Mouse (Mus musculus): ENCODE data around the gene Ncapd2. TPM values are rescaled to one million over a fixed set of nuclear protein-coding genes. Genes with fewer than 3 reads are reported as not detected.
A peak's percentile ranks its signal among the peaks of the same experiment; 100 is the strongest.

Gene Ncapd2
- polyA plus RNA-seq, 1 experiment from 2014 or later = 90.3 TPM

DNA sequence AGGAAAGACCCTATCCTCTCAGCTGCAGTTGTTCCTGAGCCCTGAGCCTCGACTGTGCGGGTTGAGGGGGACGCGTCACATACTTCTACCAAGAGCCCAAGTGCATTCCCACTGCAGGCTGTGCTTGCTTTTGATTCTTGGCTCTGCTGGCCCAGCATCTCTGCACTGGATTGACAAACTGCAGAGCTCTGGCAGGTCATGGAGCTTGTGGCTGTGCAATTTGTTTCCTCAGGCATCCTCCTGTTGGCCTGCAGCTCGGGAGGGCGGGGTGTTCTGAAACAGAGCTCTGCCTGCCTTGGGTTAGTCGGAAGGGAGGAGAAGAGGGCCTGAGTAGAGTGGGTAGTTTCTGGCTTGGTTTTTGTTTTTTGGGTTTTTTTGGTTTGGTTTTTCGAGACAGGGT lies 49.1 kb downstream of the Ncapd2 start:
- WGBS = 90% methylated on average over 8 of the region's 8 CpGs
- H3K4me3 ChIP-seq (replicated peaks; ENCODE audit: low read length) = no peak overlapping the region
- H3K27ac ChIP-seq (ENCODE audit: low read length) = no peak overlapping the region
- H3K27me3 ChIP-seq (ENCODE audit: control insufficient read depth, insufficient read depth, low read length) = no peaks in the 10 kb centered on the region
- H3K4me2 ChIP-seq (ENCODE audit: low read depth, low read length) = no peak overlapping the region
- H3K36me3 ChIP-seq (ENCODE audit: control insufficient read depth, insufficient read depth, low read length) = peaks cover 35% of the 10 kb centered on the region
- H3K4me1 ChIP-seq (ENCODE audit: control insufficient read depth, insufficient read depth, low read length) = peaks cover 14% of the 10 kb centered on the region
- no peak for ATAC-seq (ENCODE audit: insufficient read depth, low FRiP score)
- no peak overlapping the region for H3K9ac ChIP-seq (ENCODE audit: low read length)
- H3K9me3 ChIP-seq (replicated peaks; ENCODE audit: control insufficient read depth, low read length) = no peaks in the 10 kb centered on the region

DNA sequence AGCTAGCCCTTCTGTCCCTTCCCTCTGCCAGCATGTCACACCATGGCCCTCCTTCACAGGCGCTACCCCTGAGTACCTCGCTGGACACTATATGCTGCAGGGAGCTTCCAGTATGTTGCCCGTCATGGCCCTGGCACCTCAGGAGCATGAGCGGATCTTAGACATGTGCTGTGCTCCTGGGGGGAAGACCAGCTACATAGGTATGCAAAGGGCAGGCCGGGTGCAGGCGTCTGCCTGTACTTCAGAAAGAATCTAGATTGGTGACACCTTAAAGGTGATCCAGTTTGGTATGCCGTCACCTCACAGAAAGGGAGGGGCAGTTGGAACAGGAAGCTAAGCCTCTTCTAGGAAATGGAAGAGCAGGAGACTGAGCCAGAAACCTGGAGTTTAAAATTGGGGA lies 51.8 kb downstream of the Ncapd2 start:
- ATAC-seq (ENCODE audit: insufficient read depth, low FRiP score) = no peak
- H3K36me3 ChIP-seq (ENCODE audit: control insufficient read depth, insufficient read depth, low read length) = peaks cover 48% of the 10 kb centered on the region
- H3K9me3 ChIP-seq (replicated peaks; ENCODE audit: control insufficient read depth, low read length) = no peaks in the 10 kb centered on the region
- no peak overlapping the region for H3K4me3 ChIP-seq (replicated peaks; ENCODE audit: low read length)
- H3K27me3 ChIP-seq (ENCODE audit: control insufficient read depth, insufficient read depth, low read length) = no peaks in the 10 kb centered on the region
- H3K4me2 ChIP-seq (ENCODE audit: low read depth, low read length) = no peak overlapping the region
- H3K27ac ChIP-seq (ENCODE audit: low read length) = no peak overlapping the region
- no peaks in the 10 kb centered on the region for H3K4me1 ChIP-seq (ENCODE audit: control insufficient read depth, insufficient read depth, low read length)
- WGBS = 91% methylated on average over 7 of the region's 7 CpGs
- H3K9ac ChIP-seq (ENCODE audit: low read length) = no peak overlapping the region

DNA sequence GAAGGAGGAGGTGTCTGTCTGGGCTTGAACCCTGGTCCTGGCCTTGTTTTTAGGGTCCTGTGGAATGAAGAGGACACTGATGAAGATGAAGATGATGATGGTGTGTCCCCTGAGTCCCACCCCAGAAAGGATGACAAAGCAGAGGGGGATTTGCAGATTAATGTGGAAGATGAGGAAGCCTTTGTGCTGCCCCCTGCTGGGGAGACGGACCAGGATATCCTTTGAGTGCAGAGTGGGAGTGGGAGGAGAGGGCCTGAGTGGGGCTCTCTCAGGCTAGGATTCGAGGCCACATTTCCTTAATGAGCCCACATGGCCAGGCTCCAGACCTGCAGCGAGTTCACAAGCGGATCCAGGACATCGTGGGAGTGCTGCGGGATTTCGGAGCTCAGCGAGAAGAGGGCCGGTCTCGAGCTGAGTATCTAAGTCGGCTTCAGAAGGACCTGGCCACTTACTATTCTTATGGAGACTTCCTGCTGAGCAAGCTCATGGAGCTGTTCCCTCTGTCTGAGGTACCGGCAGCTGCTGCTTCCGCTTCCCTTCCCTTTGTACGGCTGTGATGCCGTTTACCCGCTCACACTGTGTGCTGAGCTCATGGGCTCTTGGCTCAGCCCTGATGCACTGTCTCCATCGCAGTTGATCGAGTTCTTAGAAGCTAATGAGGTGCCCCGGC lies 54.4 kb downstream of the Ncapd2 start:
- peaks cover 46% of the 10 kb centered on the region for H3K36me3 ChIP-seq (ENCODE audit: control insufficient read depth, insufficient read depth, low read length)
- H3K4me1 ChIP-seq (ENCODE audit: control insufficient read depth, insufficient read depth, low read length) = no peaks in the 10 kb centered on the region
- H3K27ac ChIP-seq (ENCODE audit: low read length) = no peak overlapping the region
- no peak for ATAC-seq (ENCODE audit: insufficient read depth, low FRiP score)
- no peaks in the 10 kb centered on the region for H3K27me3 ChIP-seq (ENCODE audit: control insufficient read depth, insufficient read depth, low read length)
- H3K4me3 ChIP-seq (replicated peaks; ENCODE audit: low read length) = no peak overlapping the region
- WGBS = 86% methylated on average over 19 of the region's 19 CpGs
- H3K9ac ChIP-seq (ENCODE audit: low read length) = no peak overlapping the region
- no peaks in the 10 kb centered on the region for H3K9me3 ChIP-seq (replicated peaks; ENCODE audit: control insufficient read depth, low read length)
- H3K4me2 ChIP-seq (ENCODE audit: low read depth, low read length) = no peak overlapping the region

- peaks cover 4% of the 10 kb centered on the region; the same call in 1 of the 2 replicates for H3K4me1 ChIP-seq (ENCODE audit: control insufficient read depth, insufficient read depth, low read length)
- H3K9ac ChIP-seq (ENCODE audit: low read length) = peak overlapping the region; percentile 90
- H3K4me2 ChIP-seq (ENCODE audit: low read depth, low read length) = peak overlapping the region; percentile 92
- no peak for ATAC-seq (ENCODE audit: insufficient read depth, low FRiP score)
- H3K27me3 ChIP-seq (ENCODE audit: control insufficient read depth, insufficient read depth, low read length) = no peaks in the 10 kb centered on the region
- no peaks in the 10 kb centered on the region for H3K9me3 ChIP-seq (replicated peaks; ENCODE audit: control insufficient read depth, low read length)
- peak overlapping the region; percentile 88 for H3K4me3 ChIP-seq (replicated peaks; ENCODE audit: low read length)
- WGBS = 7% methylated on average over 11 of the region's 11 CpGs
- peak overlapping the region; percentile 34 for H3K27ac ChIP-seq (ENCODE audit: low read length)
- H3K36me3 ChIP-seq (ENCODE audit: control insufficient read depth, insufficient read depth, low read length) = peaks cover 18% of the 10 kb centered on the region
These were observed 59.0 kb downstream of the Ncapd2 start for GRCm38 (mm10) chr6:125132470-125132869.

DNA sequence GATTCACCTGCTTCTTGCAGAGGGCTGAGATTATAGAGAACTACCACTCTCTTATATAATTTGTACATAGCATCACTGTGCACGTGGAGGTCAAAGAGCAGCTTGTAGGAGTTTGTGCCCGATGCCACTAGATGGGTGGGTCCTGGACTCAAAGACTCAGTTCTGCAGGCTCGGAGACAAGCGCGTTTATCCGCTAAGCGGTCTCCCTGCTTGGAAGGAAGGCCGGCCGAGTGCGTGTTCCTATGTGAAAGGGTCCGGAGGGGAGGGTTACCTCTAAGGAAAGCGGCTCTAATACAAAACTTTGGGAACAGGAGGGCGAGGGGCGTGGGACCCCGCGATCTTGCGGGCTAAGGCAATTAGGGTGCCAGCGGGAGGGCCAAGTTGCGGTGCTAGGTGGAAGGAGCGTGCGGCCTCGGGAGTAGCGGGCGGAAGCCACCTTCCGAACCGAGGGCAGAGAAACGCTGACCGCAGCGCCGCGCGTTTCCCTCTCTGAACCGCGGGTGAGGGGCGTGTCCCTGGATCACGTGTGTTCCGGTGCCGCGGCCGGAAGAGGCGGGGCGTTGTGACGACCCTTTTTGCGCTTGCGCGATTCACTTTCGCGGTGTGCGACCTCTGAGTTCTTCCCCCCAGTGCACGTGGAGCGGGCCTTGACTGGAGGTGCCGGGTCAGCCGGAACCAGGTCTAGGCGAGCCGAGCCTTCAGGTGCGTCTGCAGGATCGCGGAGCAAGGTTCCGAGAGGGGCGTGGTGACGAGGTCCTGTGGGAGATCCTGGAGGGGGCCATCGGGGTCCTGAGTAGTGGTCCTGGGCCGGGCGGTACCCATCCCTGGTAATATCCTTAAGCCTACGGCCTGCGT lies 60.0 kb downstream of the Ncapd2 start, which contains the start of gene Nop2:
Nop2 (plus strand) TSS at position 608 of the 855 bp plus-strand sequence.
- Histone ChIP-seq H3K4me2 (ENCODE audit: low read depth, low read length) (peak within 1 kb of the TSS; percentile 92), H3K9me3 (replicated peaks; ENCODE audit: control insufficient read depth, low read length) (no peaks in the 10 kb centered on the region), H3K36me3 (ENCODE audit: control insufficient read depth, insufficient read depth, low read length) (peaks cover 16% of the 10 kb centered on the region), H3K27me3 (ENCODE audit: control insufficient read depth, insufficient read depth, low read length) (no peaks in the 10 kb centered on the region), H3K9ac (ENCODE audit: low read length) (peak within 1 kb of the TSS; percentile 90), H3K4me1 (ENCODE audit: control insufficient read depth, insufficient read depth, low read length) (peaks cover 4% of the 10 kb centered on the region; the same call in 1 of the 2 replicates), H3K27ac (ENCODE audit: low read length) (peak within 1 kb of the TSS; percentile 90), H3K4me3 (replicated peaks; ENCODE audit: low read length) (peak within 1 kb of the TSS; percentile 88)
- under 1% methylated on average over 66 of the region's 66 CpGs for WGBS
- peak; percentile 97 for ATAC-seq (ENCODE audit: insufficient read depth, low FRiP score)

- H3K27me3 ChIP-seq (ENCODE audit: control insufficient read depth, insufficient read depth, low read length) = no peaks in the 10 kb centered on the region
- H3K27ac ChIP-seq (ENCODE audit: low read length) = no peak overlapping the region
- peaks cover 4% of the 10 kb centered on the region; the same call in 1 of the 2 replicates for H3K4me1 ChIP-seq (ENCODE audit: control insufficient read depth, insufficient read depth, low read length)
- H3K9ac ChIP-seq (ENCODE audit: low read length) = no peak overlapping the region
- no peak overlapping the region for H3K4me2 ChIP-seq (ENCODE audit: low read depth, low read length)
- H3K36me3 ChIP-seq (ENCODE audit: control insufficient read depth, insufficient read depth, low read length) = peaks cover 11% of the 10 kb centered on the region
- H3K9me3 ChIP-seq (replicated peaks; ENCODE audit: control insufficient read depth, low read length) = no peaks in the 10 kb centered on the region
- ATAC-seq (ENCODE audit: insufficient read depth, low FRiP score) = no peak
- 89% methylated on average over 20 of the region's 20 CpGs for WGBS
- H3K4me3 ChIP-seq (replicated peaks; ENCODE audit: low read length) = no peak overlapping the region
These were observed 61.6 kb downstream of the Ncapd2 start for GRCm38 (mm10) chr6:125129710-125130402.

DNA sequence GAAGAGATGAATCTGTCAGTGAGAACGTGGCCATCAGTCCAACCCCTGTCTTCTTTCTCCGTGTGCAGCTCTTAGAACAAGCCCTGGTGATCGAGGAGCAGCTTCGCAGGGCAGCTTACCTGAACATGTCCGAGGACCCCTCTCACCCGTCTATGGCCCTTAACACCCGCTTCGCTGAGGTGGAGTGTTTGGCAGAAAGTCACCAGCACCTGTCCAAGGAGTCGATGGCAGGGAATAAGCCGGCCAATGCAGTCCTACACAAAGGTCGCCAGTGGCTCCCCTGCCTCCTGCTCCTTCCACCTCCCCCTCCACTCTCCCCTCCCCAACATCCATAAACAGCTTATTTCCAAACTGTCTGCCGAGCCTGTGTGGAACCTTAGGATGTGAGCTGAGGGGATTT lies 62.8 kb downstream of the Ncapd2 start:
- H3K27ac ChIP-seq (ENCODE audit: low read length) = no peak overlapping the region
- no peaks in the 10 kb centered on the region for H3K9me3 ChIP-seq (replicated peaks; ENCODE audit: control insufficient read depth, low read length)
- H3K9ac ChIP-seq (ENCODE audit: low read length) = no peak overlapping the region
- H3K36me3 ChIP-seq (ENCODE audit: control insufficient read depth, insufficient read depth, low read length) = peaks cover 8% of the 10 kb centered on the region
- peaks cover 4% of the 10 kb centered on the region; the same call in 1 of the 2 replicates for H3K4me1 ChIP-seq (ENCODE audit: control insufficient read depth, insufficient read depth, low read length)
- no peak overlapping the region for H3K4me2 ChIP-seq (ENCODE audit: low read depth, low read length)
- H3K4me3 ChIP-seq (replicated peaks; ENCODE audit: low read length) = no peak overlapping the region
- ATAC-seq (ENCODE audit: insufficient read depth, low FRiP score) = no peak
- 82% methylated on average over 12 of the region's 12 CpGs for WGBS
- H3K27me3 ChIP-seq (ENCODE audit: control insufficient read depth, insufficient read depth, low read length) = no peaks in the 10 kb centered on the region

DNA sequence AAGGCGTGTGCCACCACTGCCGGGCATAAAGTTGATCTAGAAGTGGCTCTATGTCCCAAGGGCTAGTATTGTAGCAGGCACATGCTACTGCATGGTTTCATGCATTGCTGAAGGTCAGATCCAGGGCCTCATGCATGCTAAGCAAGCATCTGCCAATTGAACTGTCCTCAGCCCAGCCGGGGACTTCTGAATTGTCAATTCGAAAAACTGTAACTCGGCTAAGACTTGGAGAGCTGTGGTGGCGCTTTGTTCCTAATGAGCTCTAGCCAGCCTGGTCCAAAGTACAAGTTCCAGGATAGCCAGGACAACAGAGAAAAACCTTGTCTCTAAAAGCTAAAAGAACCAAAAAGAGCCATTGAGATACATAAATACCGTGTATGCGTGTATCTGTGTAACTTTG lies 72.1 kb downstream of the Ncapd2 start:
- no peaks in the 10 kb centered on the region for H3K9me3 ChIP-seq (replicated peaks; ENCODE audit: control insufficient read depth, low read length)
- no peak overlapping the region for H3K9ac ChIP-seq (ENCODE audit: low read length)
- H3K27me3 ChIP-seq (ENCODE audit: control insufficient read depth, insufficient read depth, low read length) = no peaks in the 10 kb centered on the region
- 94% methylated on average over 8 of the region's 8 CpGs for WGBS
- no peak for ATAC-seq (ENCODE audit: insufficient read depth, low FRiP score)
- no peaks in the 10 kb centered on the region for H3K4me1 ChIP-seq (ENCODE audit: control insufficient read depth, insufficient read depth, low read length)
- no peak overlapping the region for H3K4me3 ChIP-seq (replicated peaks; ENCODE audit: low read length)
- no peak overlapping the region for H3K4me2 ChIP-seq (ENCODE audit: low read depth, low read length)
- peaks cover 51% of the 10 kb centered on the region for H3K36me3 ChIP-seq (ENCODE audit: control insufficient read depth, insufficient read depth, low read length)
- H3K27ac ChIP-seq (ENCODE audit: low read length) = no peak overlapping the region

All from stomach, embryonic 16.5 days (tissue).